Mouse (Mus musculus) forebrain, embryonic 15.5 days (tissue): Measurements from ENCODE around the gene Rpl9. TPM values are rescaled to one million over a fixed set of nuclear protein-coding genes. Genes with fewer than 3 reads are reported as not detected.
A peak's percentile ranks its signal among the peaks of the same experiment; 100 is the strongest.

Experiments used
- ATAC-seq: fragments of 200-750 bp; cut with Nextera tagmentation; replicated peaks from 2 replicates; pipeline ENCODE4 v1.8.0; 2017; ENCODE audit warnings: mild to moderate bottlenecking, moderate TSS enrichment, moderate library complexity
- H3K27ac ChIP-seq: fragments of 300-500 bp; sonication (generic); replicated peaks from 2 replicates; pipeline ENCODE4 v1.5.1; 2015; ENCODE audit warnings: mild to moderate bottlenecking, inconsistent platforms
- H3K27me3 ChIP-seq: fragments of 300-500 bp; sonication (generic); 2 replicates; pipeline ENCODE4 v1.6.1; 2015; ENCODE audit warnings: inconsistent platforms
- H3K36me3 ChIP-seq: fragments of 300-500 bp; sonication (generic); 2 replicates; pipeline ENCODE4 v1.6.1; 2015; ENCODE audit warnings: mild to moderate bottlenecking, inconsistent platforms
- H3K4me1 ChIP-seq: fragments of 300-500 bp; sonication (generic); 2 replicates; pipeline ENCODE4 v1.6.1; 2015; ENCODE audit warnings: inconsistent platforms
- H3K4me2 ChIP-seq: fragments of 300-500 bp; sonication (generic); replicated peaks from 2 replicates; pipeline ENCODE4 v1.6.1; 2015; ENCODE audit warnings: mild to moderate bottlenecking, inconsistent platforms
- H3K4me3 ChIP-seq: fragments of 300-500 bp; sonication (generic); 2 replicates; pipeline ENCODE4 v1.5.1; 2015; ENCODE audit warnings: mild to moderate bottlenecking, inconsistent platforms
- H3K9ac ChIP-seq: fragments of 300-500 bp; sonication (generic); replicated peaks from 2 replicates; pipeline ENCODE4 v1.6.1; 2015; ENCODE audit warnings: mild to moderate bottlenecking, inconsistent platforms
- H3K9me3 ChIP-seq: fragments of 300-500 bp; sonication (generic); 2 replicates; pipeline ENCODE4 v1.6.1; 2016; ENCODE audit warnings: inconsistent platforms
- WGBS: fragments of 180-500 bp; shearing (Covaris S2); methylation state at CpG from one replicate; pipeline ENCODE4 v1.1.7; 2015; ENCODE audit warnings: mixed read lengths; 5-methylcytosine and 5-hydroxymethylcytosine counted together
- polyA plus RNA-seq: library from polyadenylated mRNA; unstranded; fragments of >200 nt; fragmentation: Nextera tagmentation; extraction: Ambion mirVana; gene quantifications from 2 replicates; pipeline ENCODE4 v1.2.1, GENCODE M21; 2015

The Rpl9 gene
- polyA plus RNA-seq, 1 experiment from 2014 or later: 635 TPM

DNA sequence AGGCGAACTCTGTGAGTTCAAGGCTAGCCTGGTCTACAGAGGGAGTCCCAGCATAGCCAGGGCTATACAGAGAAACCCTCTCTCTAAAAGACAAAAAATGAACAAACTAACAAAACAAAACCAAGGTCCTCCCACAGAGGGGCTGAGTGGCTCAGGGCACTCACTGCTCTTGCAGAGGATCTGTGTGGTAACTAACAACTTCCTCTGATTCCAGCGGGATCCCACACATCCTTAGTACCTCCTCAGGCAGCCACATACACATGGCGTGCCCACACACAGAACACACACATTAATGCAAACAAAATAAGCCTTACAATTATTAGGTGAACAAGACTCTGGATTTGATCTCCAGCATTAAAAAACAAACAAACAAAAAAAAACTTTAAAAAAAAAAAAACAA lies 33.5 kb downstream of the Rpl9 start:
- no peak for ATAC-seq
- H3K27me3 ChIP-seq: no peaks in the 10 kb centered on the region
- H3K27ac ChIP-seq: no peak overlapping the region
- no peaks in the 10 kb centered on the region for H3K4me1 ChIP-seq
- H3K9ac ChIP-seq: no peak overlapping the region
- no peak overlapping the region for H3K4me3 ChIP-seq
- H3K9me3 ChIP-seq: no peaks in the 10 kb centered on the region
- no peak overlapping the region for H3K4me2 ChIP-seq
- no peaks in the 10 kb centered on the region for H3K36me3 ChIP-seq
- WGBS: 93% methylated on average over 3 of the region's 3 CpGs

DNA sequence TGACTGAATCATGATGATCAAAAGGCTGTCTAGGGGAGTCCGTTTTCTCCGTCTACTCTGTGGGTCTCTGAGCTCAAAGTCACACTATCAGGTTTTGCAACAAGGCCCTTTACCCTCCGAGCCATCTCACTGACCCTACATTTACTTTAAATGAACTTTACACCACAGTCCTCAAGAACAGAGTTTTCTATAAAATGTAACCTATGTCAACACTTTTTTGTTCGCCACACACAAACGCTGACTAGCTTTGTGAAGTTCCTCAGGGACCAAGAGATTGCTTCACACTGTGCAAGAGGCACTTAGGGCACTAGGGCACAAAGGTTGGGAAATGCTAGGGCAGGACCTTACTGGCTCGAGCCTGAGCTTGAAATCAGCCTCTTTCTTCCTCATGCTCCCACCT lies 34.4 kb downstream of the Rpl9 start:
- H3K4me2 ChIP-seq: no peak overlapping the region
- no peaks in the 10 kb centered on the region for H3K36me3 ChIP-seq
- H3K27ac ChIP-seq: no peak overlapping the region
- no peak overlapping the region for H3K4me3 ChIP-seq
- 91% methylated on average over 6 of the region's 6 CpGs for WGBS
- no peaks in the 10 kb centered on the region for H3K9me3 ChIP-seq
- H3K27me3 ChIP-seq: no peaks in the 10 kb centered on the region
- H3K4me1 ChIP-seq: no peaks in the 10 kb centered on the region
- no peak overlapping the region for H3K9ac ChIP-seq
- ATAC-seq: no peak

DNA sequence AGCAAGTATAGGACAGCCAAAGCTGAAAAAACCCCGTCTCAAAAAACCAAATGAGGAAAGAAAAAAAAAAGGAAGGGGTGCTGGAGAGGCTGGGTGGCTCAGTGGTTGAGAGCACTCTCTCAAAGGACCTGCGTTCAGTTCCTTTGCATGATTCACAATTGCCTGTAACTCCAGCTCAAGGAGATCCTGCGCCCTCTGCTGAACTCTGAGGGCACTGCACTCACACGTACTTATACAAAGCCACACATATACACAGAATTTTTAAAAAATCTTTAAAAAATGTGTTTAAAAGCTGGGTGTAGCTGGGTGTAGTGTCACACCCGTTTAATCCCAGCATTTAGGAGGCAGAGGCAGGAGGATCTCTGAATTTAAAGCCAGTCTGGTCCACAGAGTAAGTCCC lies 36.3 kb downstream of the Rpl9 start:
- H3K4me2 ChIP-seq: no peak overlapping the region
- H3K9ac ChIP-seq: no peak overlapping the region
- no peaks in the 10 kb centered on the region for H3K9me3 ChIP-seq
- H3K36me3 ChIP-seq: no peaks in the 10 kb centered on the region
- no peaks in the 10 kb centered on the region for H3K4me1 ChIP-seq
- H3K27ac ChIP-seq: no peak overlapping the region
- ATAC-seq: no peak
- WGBS: 76% methylated on average over 5 of the region's 5 CpGs
- H3K4me3 ChIP-seq: no peak overlapping the region
- H3K27me3 ChIP-seq: no peaks in the 10 kb centered on the region

DNA sequence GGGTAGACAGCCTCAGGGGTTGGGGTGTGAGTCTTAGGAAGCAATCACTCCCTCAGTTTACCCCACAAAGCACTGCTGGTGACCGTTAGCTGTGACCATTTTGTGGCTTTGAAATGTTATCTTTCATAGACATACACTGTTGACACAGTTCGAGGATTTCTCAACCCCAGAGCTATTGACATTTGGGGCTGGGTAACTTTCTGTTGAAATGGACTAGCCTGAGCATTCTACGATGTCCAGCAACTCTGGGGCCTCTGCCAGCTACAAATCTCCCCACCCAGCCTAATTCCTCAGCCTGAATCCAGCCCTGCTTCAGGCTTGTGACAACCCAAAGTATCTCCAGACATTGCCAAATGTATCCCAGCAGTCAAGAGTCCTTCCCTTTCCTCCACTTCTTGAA lies 37.1 kb downstream of the Rpl9 start:
- H3K9me3 ChIP-seq: no peaks in the 10 kb centered on the region
- ATAC-seq: no peak
- WGBS: 92% methylated on average over 3 of the region's 3 CpGs
- no peak overlapping the region for H3K27ac ChIP-seq
- no peaks in the 10 kb centered on the region for H3K36me3 ChIP-seq
- H3K9ac ChIP-seq: no peak overlapping the region
- no peaks in the 10 kb centered on the region for H3K4me1 ChIP-seq
- no peaks in the 10 kb centered on the region for H3K27me3 ChIP-seq
- H3K4me3 ChIP-seq: no peak overlapping the region
- H3K4me2 ChIP-seq: no peak overlapping the region

DNA sequence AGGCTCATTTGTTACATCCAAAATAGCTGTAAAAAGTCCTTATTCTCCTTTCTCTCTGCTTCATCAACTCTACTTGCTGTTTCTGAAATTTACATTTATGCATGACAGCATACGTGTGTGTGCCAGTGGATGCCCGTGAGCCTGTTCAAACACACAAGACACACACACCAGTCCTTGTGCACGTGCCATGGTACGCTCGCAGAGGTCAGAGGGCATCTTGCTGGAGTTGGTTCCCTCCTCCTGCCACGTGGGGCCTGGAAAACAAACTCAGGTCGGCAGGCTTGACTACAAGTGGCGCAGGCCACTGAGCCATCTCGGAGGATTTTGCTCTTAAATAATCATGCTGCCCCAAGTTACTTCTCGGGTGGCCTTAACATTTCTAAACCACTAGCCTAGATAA lies 40.7 kb downstream of the Rpl9 start:
- ATAC-seq: no peak
- Histone ChIP-seq H3K36me3 (no peaks in the 10 kb centered on the region), H3K4me3 (no peak overlapping the region), H3K4me1 (no peaks in the 10 kb centered on the region), H3K4me2 (no peak overlapping the region), H3K27me3 (no peaks in the 10 kb centered on the region), H3K9ac (no peak overlapping the region), H3K27ac (no peak overlapping the region), H3K9me3 (no peaks in the 10 kb centered on the region)
- WGBS: 81% methylated on average over 10 of the region's 10 CpGs

DNA sequence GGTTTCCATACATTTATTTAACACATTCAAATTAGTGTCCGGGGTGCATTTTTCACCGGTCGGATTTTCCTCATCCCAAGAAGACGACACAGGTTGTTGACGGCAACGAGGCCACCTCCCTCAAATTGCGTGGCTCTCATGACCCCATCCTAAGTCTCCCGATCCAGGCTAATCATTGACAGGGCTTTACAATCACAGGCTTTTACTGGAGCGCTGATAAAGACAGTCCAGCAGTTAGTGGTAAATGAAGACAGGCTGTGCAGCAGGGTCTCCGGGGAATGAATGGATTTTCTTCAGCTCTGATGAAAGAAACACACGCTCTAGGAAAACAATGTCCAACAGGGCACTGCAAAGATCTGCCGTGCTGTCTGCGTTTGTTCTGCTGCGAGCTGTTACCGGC lies 43.1 kb downstream of the Rpl9 start, which contains the start of gene Klb:
Gene Klb (plus strand): TSS at position 147 of the 400 bp plus-strand sequence.
- no peak for ATAC-seq
- H3K27ac ChIP-seq: no peak within 1 kb of the TSS
- no peaks in the 10 kb centered on the region for H3K4me1 ChIP-seq
- no peak within 1 kb of the TSS for H3K9ac ChIP-seq
- 51% methylated on average over 15 of the region's 15 CpGs for WGBS
- H3K4me2 ChIP-seq: 0 out of 2 replicates have a peak within 1 kb of the TSS, but pooled peaks have one; percentile 6
- no peak within 1 kb of the TSS for H3K4me3 ChIP-seq
- H3K9me3 ChIP-seq: no peaks in the 10 kb centered on the region
- no peaks in the 10 kb centered on the region for H3K27me3 ChIP-seq
- H3K36me3 ChIP-seq: no peaks in the 10 kb centered on the region

DNA sequence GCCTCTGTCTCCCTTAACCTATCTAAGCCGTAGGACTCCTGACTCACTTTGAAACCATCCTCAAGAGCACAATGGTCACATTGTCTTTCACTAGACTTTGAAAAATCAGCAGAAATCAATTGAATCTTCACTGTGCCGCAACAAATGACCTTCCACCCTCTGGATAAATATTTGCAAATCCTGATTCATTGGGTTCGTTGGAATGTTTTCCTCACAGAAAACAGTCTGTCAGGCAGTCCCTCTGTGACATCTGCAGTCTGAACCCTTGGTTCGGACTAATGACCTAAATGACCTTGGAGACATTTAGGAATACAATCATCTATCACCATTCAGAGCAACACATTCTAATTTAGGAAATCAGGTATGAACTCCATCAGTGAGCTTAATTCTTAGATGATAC lies 51.1 kb downstream of the Rpl9 start:
- H3K9ac ChIP-seq: no peak overlapping the region
- H3K4me3 ChIP-seq: no peak overlapping the region
- no peak for ATAC-seq
- H3K4me2 ChIP-seq: no peak overlapping the region
- H3K4me1 ChIP-seq: peaks cover 3% of the 10 kb centered on the region; the same call in 1 of the 2 replicates
- H3K27ac ChIP-seq: no peak overlapping the region
- no peaks in the 10 kb centered on the region for H3K36me3 ChIP-seq
- WGBS: 64% methylated on average over 4 of the region's 4 CpGs
- no peaks in the 10 kb centered on the region for H3K9me3 ChIP-seq
- no peaks in the 10 kb centered on the region for H3K27me3 ChIP-seq

DNA sequence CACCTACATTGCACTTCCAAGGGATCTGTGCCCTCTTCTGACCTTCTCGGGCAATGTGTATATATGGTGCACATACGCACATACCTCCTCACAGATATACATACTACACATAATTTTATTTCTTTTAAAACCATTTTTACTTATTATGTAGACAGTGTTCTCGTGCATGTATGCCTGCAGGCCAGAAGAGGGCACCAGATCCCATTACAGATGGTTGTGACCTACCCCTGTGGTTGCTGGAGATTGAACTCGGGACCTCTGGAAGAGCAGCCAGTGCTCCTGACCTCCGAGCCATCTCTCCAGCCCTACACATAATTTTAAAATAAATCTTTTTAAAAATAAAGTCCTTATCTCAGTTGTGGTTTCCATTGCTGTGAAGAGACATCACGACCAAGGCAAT lies 52.9 kb downstream of the Rpl9 start:
- H3K4me3 ChIP-seq: no peak overlapping the region
- peaks cover 14% of the 10 kb centered on the region for H3K4me1 ChIP-seq
- no peaks in the 10 kb centered on the region for H3K27me3 ChIP-seq
- no peaks in the 10 kb centered on the region for H3K9me3 ChIP-seq
- no peak overlapping the region for H3K27ac ChIP-seq
- ATAC-seq: no peak
- H3K4me2 ChIP-seq: no peak overlapping the region
- 79% methylated on average over 6 of the region's 6 CpGs for WGBS
- no peaks in the 10 kb centered on the region for H3K36me3 ChIP-seq
- H3K9ac ChIP-seq: no peak overlapping the region

Other genes with a start within 250 kb of the Rpl9 start
- 10.4 and 12.0 TPM in 2 replicates for gene Wdr19, start 191.7 kb downstream of the Rpl9 start, polyA plus RNA-seq
- 44.2 and 46.5 TPM in 2 replicates for gene Rfc1, start 55.8 kb downstream of the Rpl9 start, polyA plus RNA-seq
- 0.08 TPM in 1 of 2 replicates, not detected in the other for gene Klb, start 43.1 kb downstream of the Rpl9 start, polyA plus RNA-seq
- 62.5 and 69.0 TPM in 2 replicates for gene Lias, start 53 bp upstream of the Rpl9 start, polyA plus RNA-seq
- 60.4 and 60.7 TPM in 2 replicates for gene Ugdh, start 44.5 kb upstream of the Rpl9 start, polyA plus RNA-seq
- not detected in 2 replicates for gene Gm43552, start 101.4 kb upstream of the Rpl9 start, polyA plus RNA-seq
- gene Smim14, start 145.7 kb upstream of the Rpl9 start, polyA plus RNA-seq: 190 and 195 TPM in 2 replicates
- 195 and 199 TPM in 2 replicates for gene Ube2k, start 145.8 kb upstream of the Rpl9 start, polyA plus RNA-seq